Mouse (Mus musculus) heart, embryonic 15.5 days (tissue): ENCODE results near the gene Ddc. TPM values are rescaled to one million over a fixed set of nuclear protein-coding genes. Genes with fewer than 3 reads are reported as not detected.

Source experiments
- ATAC-seq: fragments of 200-750 bp; cut with Nextera tagmentation; replicated peaks from 2 replicates; pipeline ENCODE4 v1.8.0; 2017; ENCODE audit warnings: low read depth, moderate TSS enrichment; ENCODE audit not compliant: insufficient number of reproducible peaks, insufficient read depth, low FRiP score
- H3K27ac ChIP-seq: fragments of 300-500 bp; sonication (generic); 2 replicates; pipeline ENCODE4 v1.5.1; 2015; ENCODE audit warnings: mild to moderate bottlenecking, inconsistent platforms
- H3K27me3 ChIP-seq: fragments of 300-500 bp; sonication (generic); 2 replicates; pipeline ENCODE4 v1.6.1; 2015; ENCODE audit warnings: inconsistent platforms
- H3K36me3 ChIP-seq: fragments of 300-500 bp; sonication (generic); 2 replicates; pipeline ENCODE4 v1.6.1; 2015; ENCODE audit warnings: mild to moderate bottlenecking, inconsistent platforms
- H3K4me1 ChIP-seq: fragments of 300-500 bp; sonication (generic); replicated peaks from 2 replicates; pipeline ENCODE4 v1.6.1; 2015; ENCODE audit warnings: inconsistent platforms
- H3K4me2 ChIP-seq: fragments of 300-500 bp; sonication (generic); 2 replicates; pipeline ENCODE4 v1.6.1; 2015; ENCODE audit warnings: inconsistent platforms, mild to moderate bottlenecking, moderate library complexity
- H3K4me3 ChIP-seq: fragments of 300-500 bp; sonication (generic); 2 replicates; pipeline ENCODE4 v1.5.1; 2015; ENCODE audit warnings: mild to moderate bottlenecking, inconsistent platforms
- H3K9ac ChIP-seq: fragments of 300-500 bp; sonication (generic); 2 replicates; pipeline ENCODE4 v1.6.1; 2015; ENCODE audit warnings: mild to moderate bottlenecking, inconsistent platforms
- H3K9me3 ChIP-seq: fragments of 300-500 bp; sonication (generic); replicated peaks from 2 replicates; pipeline ENCODE4 v1.6.1; 2016; ENCODE audit warnings: inconsistent platforms
- WGBS: fragments of 180-500 bp; shearing (Covaris S2); methylation state at CpG from one replicate; pipeline ENCODE4 v1.1.7; 2015; ENCODE audit warnings: mixed read lengths; 5-methylcytosine and 5-hydroxymethylcytosine counted together
- polyA plus RNA-seq: library from polyadenylated mRNA; unstranded; fragments of >200 nt; fragmentation: Nextera tagmentation; extraction: Ambion mirVana; gene quantifications from 2 replicates; pipeline ENCODE4 v1.2.1, GENCODE M21; 2015

Gene Ddc
- polyA plus RNA-seq, 1 experiment from 2014 or later = 115 TPM

GRCm38 (mm10) chr11:11873023-11873908, 24.7 kb downstream of the Ddc start:
- Histone ChIP-seq H3K27me3 (no peaks in the 10 kb centered on the region), H3K4me1 (peaks cover 58% of the 10 kb centered on the region), H3K9ac (no peak overlapping the region), H3K27ac (peak overlapping the region; percentile 85), H3K4me2 (no peak overlapping the region), H3K9me3 (no peaks in the 10 kb centered on the region), H3K36me3 (no peaks in the 10 kb centered on the region), H3K4me3 (no peak overlapping the region)
- 55% methylated on average over 20 of the region's 20 CpGs for WGBS
- peak; percentile 63 for ATAC-seq

GRCm38 (mm10) chr11:11872140-11872795, 25.7 kb downstream of the Ddc start:
- Histone ChIP-seq H3K9ac (no peak overlapping the region), H3K27ac (peak overlapping the region; percentile 85), H3K36me3 (no peaks in the 10 kb centered on the region), H3K4me3 (no peak overlapping the region), H3K9me3 (no peaks in the 10 kb centered on the region), H3K27me3 (no peaks in the 10 kb centered on the region), H3K4me2 (no peak overlapping the region), H3K4me1 (peaks cover 57% of the 10 kb centered on the region)
- ATAC-seq = no peak
- 42% methylated on average over 3 of the region's 3 CpGs for WGBS

GRCm38 (mm10) chr11:11871197-11871813, 26.6 kb downstream of the Ddc start:
- H3K27me3 ChIP-seq = no peaks in the 10 kb centered on the region
- H3K27ac ChIP-seq = peak overlapping the region; percentile 85
- no peak for ATAC-seq
- no peaks in the 10 kb centered on the region for H3K9me3 ChIP-seq
- 40% methylated on average over 5 of the region's 5 CpGs for WGBS
- no peak overlapping the region for H3K4me2 ChIP-seq
- H3K4me3 ChIP-seq = no peak overlapping the region
- peaks cover 57% of the 10 kb centered on the region for H3K4me1 ChIP-seq
- no peak overlapping the region for H3K9ac ChIP-seq
- H3K36me3 ChIP-seq = no peaks in the 10 kb centered on the region

GRCm38 (mm10) chr11:11867971-11868481, 29.9 kb downstream of the Ddc start:
- H3K4me3 ChIP-seq = no peak overlapping the region
- H3K36me3 ChIP-seq = no peaks in the 10 kb centered on the region
- H3K9me3 ChIP-seq = no peaks in the 10 kb centered on the region
- ATAC-seq = no peak
- H3K9ac ChIP-seq = no peak overlapping the region
- peaks cover 43% of the 10 kb centered on the region for H3K4me1 ChIP-seq
- H3K4me2 ChIP-seq = no peak overlapping the region
- WGBS = 24% methylated on average over 14 of the region's 14 CpGs
- H3K27me3 ChIP-seq = no peaks in the 10 kb centered on the region
- H3K27ac ChIP-seq = peak overlapping the region; percentile 42

- H3K9ac ChIP-seq = no peak overlapping the region
Observed at GRCm38 (mm10) chr11:11866696-11867095, 31.2 kb downstream of the Ddc start.

GRCm38 (mm10) chr11:11865128-11865527, 32.8 kb downstream of the Ddc start:
- Histone ChIP-seq H3K27ac (peak overlapping the region; percentile 48), H3K27me3 (no peaks in the 10 kb centered on the region), H3K9ac (no peak overlapping the region), H3K4me1 (peaks cover 30% of the 10 kb centered on the region), H3K9me3 (no peaks in the 10 kb centered on the region), H3K4me3 (no peak overlapping the region), H3K36me3 (no peaks in the 10 kb centered on the region), H3K4me2 (no peak overlapping the region)
- 65% methylated on average over 2 of the region's 2 CpGs for WGBS
- ATAC-seq = no peak

More at GRCm38 (mm10) chr11:11866696-11867095, 31.2 kb downstream of the Ddc start:
- H3K4me2 ChIP-seq = no peak overlapping the region
- 47% methylated on average over 5 of the region's 5 CpGs for WGBS
- no peaks in the 10 kb centered on the region for H3K27me3 ChIP-seq
- no peak for ATAC-seq
- no peaks in the 10 kb centered on the region for H3K36me3 ChIP-seq
- H3K9me3 ChIP-seq = no peaks in the 10 kb centered on the region
- no peak overlapping the region for H3K4me3 ChIP-seq
- 0 out of 2 replicates have a peak overlapping the region, but pooled peaks have one; percentile 18 for H3K27ac ChIP-seq
- peaks cover 37% of the 10 kb centered on the region for H3K4me1 ChIP-seq

- Histone ChIP-seq H3K9ac (no peak overlapping the region), H3K4me3 (no peak overlapping the region), H3K27ac (peak overlapping the region; percentile 48), H3K36me3 (no peaks in the 10 kb centered on the region), H3K9me3 (no peaks in the 10 kb centered on the region), H3K4me2 (no peak overlapping the region), H3K27me3 (no peaks in the 10 kb centered on the region), H3K4me1 (peaks cover 30% of the 10 kb centered on the region)
- 67% methylated on average over 8 of the region's 8 CpGs for WGBS
- ATAC-seq = no peak
Observed at GRCm38 (mm10) chr11:11864446-11865101, 33.4 kb downstream of the Ddc start.

GRCm38 (mm10) chr11:11862502-11862901, 35.4 kb downstream of the Ddc start:
- no peaks in the 10 kb centered on the region for H3K36me3 ChIP-seq
- peak overlapping the region; percentile 42 for H3K27ac ChIP-seq
- H3K9me3 ChIP-seq = no peaks in the 10 kb centered on the region
- no peak overlapping the region for H3K9ac ChIP-seq
- no peaks in the 10 kb centered on the region for H3K27me3 ChIP-seq
- 64% methylated on average over 1 of the region's 1 CpGs for whole genome bisulfite sequencing
- H3K4me2 ChIP-seq = no peak overlapping the region
- peaks cover 21% of the 10 kb centered on the region for H3K4me1 ChIP-seq
- no peak overlapping the region for H3K4me3 ChIP-seq
- ATAC-seq = no peak

GRCm38 (mm10) chr11:11856959-11857358, 41.0 kb downstream of the Ddc start:
- Histone ChIP-seq H3K36me3 (no peaks in the 10 kb centered on the region), H3K4me1 (peaks cover 10% of the 10 kb centered on the region), H3K27ac (0 out of 2 replicates have a peak overlapping the region, but pooled peaks have one; percentile 26), H3K9ac (no peak overlapping the region), H3K4me2 (no peak overlapping the region), H3K27me3 (no peaks in the 10 kb centered on the region), H3K4me3 (no peak overlapping the region), H3K9me3 (no peaks in the 10 kb centered on the region)
- 76% methylated on average over 3 of the region's 3 CpGs for WGBS
- no peak for ATAC-seq

- Histone ChIP-seq H3K4me2 (no peak overlapping the region), H3K27ac (peak overlapping the region; percentile 61), H3K4me3 (no peak overlapping the region), H3K36me3 (no peaks in the 10 kb centered on the region), H3K9ac (no peak overlapping the region), H3K4me1 (peaks cover 17% of the 10 kb centered on the region), H3K27me3 (no peaks in the 10 kb centered on the region), H3K9me3 (no peaks in the 10 kb centered on the region)
- 72% methylated on average over 11 of the region's 11 CpGs for WGBS
- no peak for ATAC-seq
Observed at GRCm38 (mm10) chr11:11855685-11856131, 42.2 kb downstream of the Ddc start.
